Mouse (Mus musculus) layer of hippocampus, adult 9-10 months (tissue): ENCODE measurements around the gene Sgms1.
"Not testable (repeated sequence)": the region's sequence is repeated elsewhere in the genome, so short reads cannot be mapped to it uniquely, and the experiment has no call there.

ENCODE experiments used
- DNase-seq: peaks from one replicate; pipeline ENCODE4 v3.0.0; 2022; ENCODE audit warnings: low spot score

Sgms1 gene

GRCm38 (mm10) chr19:32324550-32324949 lies 65.0 kb downstream of the Sgms1 start:
- no peak for DNase-seq

GRCm38 (mm10) chr19:32323070-32323469 lies 66.4 kb downstream of the Sgms1 start:
- no peak for DNase-seq

GRCm38 (mm10) chr19:32322429-32323035 lies 67.0 kb downstream of the Sgms1 start:
- DNase-seq = no peak

GRCm38 (mm10) chr19:32320366-32320666 lies 69.2 kb downstream of the Sgms1 start:
- no peak for DNase-seq

- DNase-seq = no peak
These were observed 69.8 kb downstream of the Sgms1 start for GRCm38 (mm10) chr19:32319531-32320365.

- DNase-seq = no peak
These were observed 70.5 kb downstream of the Sgms1 start for GRCm38 (mm10) chr19:32319057-32319456.

- DNase-seq = not testable (repeated sequence)
These were observed 72.2 kb downstream of the Sgms1 start for GRCm38 (mm10) chr19:32317347-32317746.

- no peak for DNase-seq
These were observed 76.2 kb downstream of the Sgms1 start for GRCm38 (mm10) chr19:32313304-32313703.

- DNase-seq = no peak
These were observed 77.8 kb downstream of the Sgms1 start for GRCm38 (mm10) chr19:32311762-32312161.

GRCm38 (mm10) chr19:32311063-32311462 lies 78.5 kb downstream of the Sgms1 start:
- DNase-seq = no peak

- no peak for DNase-seq
These were observed 79.0 kb downstream of the Sgms1 start for GRCm38 (mm10) chr19:32310483-32310882.

GRCm38 (mm10) chr19:32309346-32309745 lies 80.2 kb downstream of the Sgms1 start:
- no peak for DNase-seq

- no peak for DNase-seq
These were observed 81.2 kb downstream of the Sgms1 start for GRCm38 (mm10) chr19:32308311-32308710.

- no peak for DNase-seq
These were observed 84.6 kb downstream of the Sgms1 start for GRCm38 (mm10) chr19:32304898-32305297.

GRCm38 (mm10) chr19:32304008-32304873 lies 85.3 kb downstream of the Sgms1 start:
- DNase-seq = no peak

GRCm38 (mm10) chr19:32302835-32303381 lies 86.6 kb downstream of the Sgms1 start:
- no peak for DNase-seq

- no peak for DNase-seq
These were observed 87.9 kb downstream of the Sgms1 start for GRCm38 (mm10) chr19:32301568-32301967.

GRCm38 (mm10) chr19:32298221-32298620 lies 91.3 kb downstream of the Sgms1 start:
- DNase-seq = no peak

GRCm38 (mm10) chr19:32296863-32297262 lies 92.7 kb downstream of the Sgms1 start:
- DNase-seq = no peak

- DNase-seq = no peak
These were observed 93.9 kb downstream of the Sgms1 start for GRCm38 (mm10) chr19:32295581-32295980.

- DNase-seq = no peak
These were observed 96.4 kb downstream of the Sgms1 start for GRCm38 (mm10) chr19:32292782-32293776.
